Mouse (Mus musculus) kidney, adult 2 months (tissue): ENCODE measurements around the gene Sergef.

Source experiments
- CTCF ChIP-seq: fragments of 200-500 bp; conservative IDR thresholded peaks from 2 replicates; pipeline ENCODE4 v1.5.1; 2011; ENCODE audit warnings: low read depth, mild to moderate bottlenecking, control low read depth, low read length, moderate library complexity, mixed read lengths; ENCODE audit not compliant: insufficient read depth, insufficient read length
- POLR2A ChIP-seq: fragments of 200-500 bp; IDR thresholded peaks from one replicate; pipeline ENCODE4 v1.6.1; 2011; ENCODE audit warnings: low read depth, low read length, control low read depth

- TF ChIP-seq CTCF (no peak), POLR2A (no peak)
These were observed 155.4 kb downstream of the Sergef start for GRCm38 (mm10) chr7:46484223-46484622.
